Mouse (Mus musculus): Measurements from ENCODE around the gene Megf8. TPM values are rescaled to one million over a fixed set of nuclear protein-coding genes. Genes with fewer than 3 reads are reported as not detected.

The Megf8 gene
- 50.0 TPM for polyA plus RNA-seq (2015; fragmentation: Illumina TruSeq; extraction: RNeasy Lipid Tissue Mini Kit (QIAGEN cat#74804); ENCODE audit: low read depth, low replicate concordance)

GRCm38 (mm10) chr7:25316532-25317445 lies at the start of gene Megf8:
Gene Megf8, plus strand, starts transcription at chr7:25317164.

GRCm38 (mm10) chr7:25267301-25267750 lies 49.6 kb upstream of the Megf8 start, which contains the start of gene Cic:
Gene Cic, plus strand, starts transcription at chr7:25267704.

GRCm38 (mm10) chr7:25297454-25298325 lies 19.3 kb upstream of the Megf8 start, which contains the start of gene Pafah1b3:
Gene Pafah1b3, minus strand, starts transcription at chr7:25297986.

GRCm38 (mm10) chr7:25301063-25301462 lies 15.9 kb upstream of the Megf8 start, which contains the start of gene Prr19:
Gene Prr19, plus strand, starts transcription at chr7:25301411.

GRCm38 (mm10) chr7:25305956-25306613 lies 10.9 kb upstream of the Megf8 start, which contains the start of gene Tmem145:
Gene Tmem145, plus strand, starts transcription at chr7:25306106.

GRCm38 (mm10) chr7:25369058-25369749 lies 52.2 kb downstream of the Megf8 start, which contains the start of gene Cnfn:
Gene Cnfn, minus strand, starts transcription at chr7:25369724.

GRCm38 (mm10) chr7:25398610-25399009 lies 81.6 kb downstream of the Megf8 start, which contains the start of gene Lipe:
Gene Lipe, minus strand, starts transcription at chr7:25398710.

GRCm38 (mm10) chr7:25412833-25413441 lies 96.0 kb downstream of the Megf8 start, which contains the start of gene Cxcl17:
Gene Cxcl17, minus strand, starts transcription at chr7:25412886.

Other genes starting within 250 kb of the Megf8 start
- gene Grik5, start 244.8 kb upstream of the Megf8 start, polyA plus RNA-seq (2015; fragmentation: Illumina TruSeq; extraction: RNeasy Lipid Tissue Mini Kit (QIAGEN cat#74804); ENCODE audit: low read depth, low replicate concordance) = 104 TPM
- 16.5 TPM for gene Zfp574, start 244.6 kb upstream of the Megf8 start, polyA plus RNA-seq (2015; fragmentation: Illumina TruSeq; extraction: RNeasy Lipid Tissue Mini Kit (QIAGEN cat#74804); ENCODE audit: low read depth, low replicate concordance)
- gene Pou2f2, start 137.4 kb upstream of the Megf8 start, polyA plus RNA-seq (2015; fragmentation: Illumina TruSeq; extraction: RNeasy Lipid Tissue Mini Kit (QIAGEN cat#74804); ENCODE audit: low read depth, low replicate concordance) = 4.0 TPM
- 15.9 TPM for gene Dedd2, start 96.5 kb upstream of the Megf8 start, polyA plus RNA-seq (2015; fragmentation: Illumina TruSeq; extraction: RNeasy Lipid Tissue Mini Kit (QIAGEN cat#74804); ENCODE audit: low read depth, low replicate concordance)
- 6.3 TPM for gene Zfp526, start 95.7 kb upstream of the Megf8 start, polyA plus RNA-seq (2015; fragmentation: Illumina TruSeq; extraction: RNeasy Lipid Tissue Mini Kit (QIAGEN cat#74804); ENCODE audit: low read depth, low replicate concordance)
- 204 TPM for gene Gsk3a, start 79.3 kb upstream of the Megf8 start, polyA plus RNA-seq (2015; fragmentation: Illumina TruSeq; extraction: RNeasy Lipid Tissue Mini Kit (QIAGEN cat#74804); ENCODE audit: low read depth, low replicate concordance)
- gene Erf, start 66.4 kb upstream of the Megf8 start, polyA plus RNA-seq (2015; fragmentation: Illumina TruSeq; extraction: RNeasy Lipid Tissue Mini Kit (QIAGEN cat#74804); ENCODE audit: low read depth, low replicate concordance) = 29.1 TPM
- gene Cic, start 49.5 kb upstream of the Megf8 start, polyA plus RNA-seq (2015; fragmentation: Illumina TruSeq; extraction: RNeasy Lipid Tissue Mini Kit (QIAGEN cat#74804); ENCODE audit: low read depth, low replicate concordance) = 104 TPM
- gene Pafah1b3, start 19.2 kb upstream of the Megf8 start, polyA plus RNA-seq (2015; fragmentation: Illumina TruSeq; extraction: RNeasy Lipid Tissue Mini Kit (QIAGEN cat#74804); ENCODE audit: low read depth, low replicate concordance) = 39.5 TPM
- 0.51 TPM for gene Prr19, start 15.8 kb upstream of the Megf8 start, polyA plus RNA-seq (2015; fragmentation: Illumina TruSeq; extraction: RNeasy Lipid Tissue Mini Kit (QIAGEN cat#74804); ENCODE audit: low read depth, low replicate concordance)
- 38.8 TPM for gene Tmem145, start 11.1 kb upstream of the Megf8 start, polyA plus RNA-seq (2015; fragmentation: Illumina TruSeq; extraction: RNeasy Lipid Tissue Mini Kit (QIAGEN cat#74804); ENCODE audit: low read depth, low replicate concordance)
- gene Cnfn, start 52.6 kb downstream of the Megf8 start, polyA plus RNA-seq (2015; fragmentation: Illumina TruSeq; extraction: RNeasy Lipid Tissue Mini Kit (QIAGEN cat#74804); ENCODE audit: low read depth, low replicate concordance) = not detected
- 6.3 TPM for gene Lipe, start 81.5 kb downstream of the Megf8 start, polyA plus RNA-seq (2015; fragmentation: Illumina TruSeq; extraction: RNeasy Lipid Tissue Mini Kit (QIAGEN cat#74804); ENCODE audit: low read depth, low replicate concordance)
- gene Cxcl17, start 95.7 kb downstream of the Megf8 start, polyA plus RNA-seq (2015; fragmentation: Illumina TruSeq; extraction: RNeasy Lipid Tissue Mini Kit (QIAGEN cat#74804); ENCODE audit: low read depth, low replicate concordance) = not detected
- 3.0 TPM for gene Ceacam1, start 160.4 kb downstream of the Megf8 start, polyA plus RNA-seq (2015; fragmentation: Illumina TruSeq; extraction: RNeasy Lipid Tissue Mini Kit (QIAGEN cat#74804); ENCODE audit: low read depth, low replicate concordance)
- 0.88 TPM for gene Ceacam2, start 222.7 kb downstream of the Megf8 start, polyA plus RNA-seq (2015; fragmentation: Illumina TruSeq; extraction: RNeasy Lipid Tissue Mini Kit (QIAGEN cat#74804); ENCODE audit: low read depth, low replicate concordance)